Mouse (Mus musculus) B cell, adult 67 days (primary cell): Measurements from ENCODE around the gene Tbc1d5. TPM values are rescaled to one million over a fixed set of nuclear protein-coding genes. Genes with fewer than 3 reads are reported as not detected.

Experiments
- total RNA-seq, 2 experiments: library from RNA; stranded (reverse); gene quantifications; 4 replicates each; pipeline ENCODE4 v1.2.4; 2023

Gene Tbc1d5
- 10 to 100 TPM; 58.6 to 59.8 TPM for total RNA-seq

GRCm38 (mm10) chr17:51179195-51179953 is at the start of gene Tbc1d5:
Gene Tbc1d5 (minus strand): TSS chr17:51179352.

